Mouse (Mus musculus): Measurements from ENCODE around the gene 9530068E07Rik.
"Not testable (repeated sequence)": the region's sequence is repeated elsewhere in the genome, so short reads cannot be mapped to it uniquely, and the experiment has no call there.

9530068E07Rik gene

GRCm38 (mm10) chr11:52373841-52374240 lies 22.4 kb upstream of the 9530068E07Rik start:
- no peak for DNase-seq (ENCODE audit: low spot score)

GRCm38 (mm10) chr11:52374340-52374739 lies 21.9 kb upstream of the 9530068E07Rik start:
- peak; percentile 78 for DNase-seq (ENCODE audit: low spot score)

GRCm38 (mm10) chr11:52377579-52377978 lies 18.6 kb upstream of the 9530068E07Rik start:
- no peak for DNase-seq (ENCODE audit: low spot score)

- no peak for DNase-seq (ENCODE audit: low spot score)
These were observed 17.0 kb upstream of the 9530068E07Rik start for GRCm38 (mm10) chr11:52379241-52379640.

- no peak for DNase-seq (ENCODE audit: low spot score)
These were observed 12.5 kb upstream of the 9530068E07Rik start for GRCm38 (mm10) chr11:52383741-52384140.

- no peak for DNase-seq (ENCODE audit: low spot score)
These were observed 11.6 kb upstream of the 9530068E07Rik start for GRCm38 (mm10) chr11:52384667-52385066.

GRCm38 (mm10) chr11:52386892-52387291 lies 9.3 kb upstream of the 9530068E07Rik start:
- DNase-seq (ENCODE audit: low spot score): no peak

GRCm38 (mm10) chr11:52388150-52388549 lies 8.1 kb upstream of the 9530068E07Rik start:
- DNase-seq (ENCODE audit: low spot score): no peak

GRCm38 (mm10) chr11:52388979-52389378 lies 7.2 kb upstream of the 9530068E07Rik start:
- DNase-seq (ENCODE audit: low spot score): not testable (repeated sequence)

GRCm38 (mm10) chr11:52389933-52390332 lies 6.3 kb upstream of the 9530068E07Rik start:
- DNase-seq (ENCODE audit: low spot score): no peak

GRCm38 (mm10) chr11:52394494-52394893 lies 1.7 kb upstream of the 9530068E07Rik start:
- DNase-seq (ENCODE audit: low spot score): no peak

- no peak for DNase-seq (ENCODE audit: low spot score)
These were observed 885 bp upstream of the 9530068E07Rik start for GRCm38 (mm10) chr11:52395343-52395742.

- no peak for DNase-seq (ENCODE audit: low spot score)
These were observed 465 bp downstream of the 9530068E07Rik start for GRCm38 (mm10) chr11:52396597-52397188.

GRCm38 (mm10) chr11:52397385-52397987 lies 1.3 kb downstream of the 9530068E07Rik start:
- no peak for DNase-seq (ENCODE audit: low spot score)

GRCm38 (mm10) chr11:52401476-52401875 lies 5.2 kb downstream of the 9530068E07Rik start:
- DNase-seq (ENCODE audit: low spot score): no peak

- DNase-seq (ENCODE audit: low spot score): no peak
These were observed 6.3 kb downstream of the 9530068E07Rik start for GRCm38 (mm10) chr11:52402566-52402965.

- no peak for DNase-seq (ENCODE audit: low spot score)
These were observed 8.0 kb downstream of the 9530068E07Rik start for GRCm38 (mm10) chr11:52404209-52404608.

GRCm38 (mm10) chr11:52405196-52405688 lies 9.0 kb downstream of the 9530068E07Rik start:
- peak; percentile 56 for DNase-seq (ENCODE audit: low spot score)

GRCm38 (mm10) chr11:52409316-52409715 lies 13.1 kb downstream of the 9530068E07Rik start:
- no peak for DNase-seq (ENCODE audit: low spot score)

GRCm38 (mm10) chr11:52418358-52418757 lies 22.1 kb downstream of the 9530068E07Rik start:
- no peak for DNase-seq (ENCODE audit: low spot score)

- DNase-seq (ENCODE audit: low spot score): peak; percentile 60
These were observed 23.0 kb downstream of the 9530068E07Rik start for GRCm38 (mm10) chr11:52419246-52419645.

GRCm38 (mm10) chr11:52419861-52420260 lies 23.6 kb downstream of the 9530068E07Rik start:
- DNase-seq (ENCODE audit: low spot score): no peak

GRCm38 (mm10) chr11:52420296-52421052 lies 24.2 kb downstream of the 9530068E07Rik start:
- DNase-seq (ENCODE audit: low spot score): no peak
